Mouse (Mus musculus) brain, adult 2 months (tissue): ENCODE measurements at regions not wholly inside any gene's neighbourhood (a gene's known extent, or its start where the extent isn't known, plus 50 kb on each side); places are given as distances from the start of the nearest gene placed in this dataset.
A peak's percentile ranks its signal among the peaks of the same experiment; 100 is the strongest.
"Not testable (repeated sequence)": the region's sequence is repeated elsewhere in the genome, so short reads cannot be mapped to it uniquely, and the experiment has no call there.

Experiments
- DNase-seq: peaks from one replicate; pipeline ENCODE4 v3.0.0; 2011; ENCODE audit warnings: low read depth, low spot score

DNA sequence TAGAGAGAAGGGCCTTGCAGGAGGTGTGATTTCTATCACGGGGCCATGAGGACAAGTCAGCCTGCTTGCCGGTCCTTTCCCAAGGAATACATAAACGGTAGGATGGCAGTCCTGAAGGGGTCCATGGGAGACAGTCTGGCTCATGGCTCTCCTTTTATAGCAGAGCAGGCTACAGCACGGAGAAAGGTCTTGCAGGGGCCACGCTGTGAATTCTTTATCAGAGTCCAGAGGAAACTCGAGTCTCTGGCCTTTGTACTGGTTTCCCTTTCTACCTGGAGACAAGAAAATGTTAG is 1984.0 kb downstream of the 4930444P10Rik start:
- DNase-seq: no peak

DNA sequence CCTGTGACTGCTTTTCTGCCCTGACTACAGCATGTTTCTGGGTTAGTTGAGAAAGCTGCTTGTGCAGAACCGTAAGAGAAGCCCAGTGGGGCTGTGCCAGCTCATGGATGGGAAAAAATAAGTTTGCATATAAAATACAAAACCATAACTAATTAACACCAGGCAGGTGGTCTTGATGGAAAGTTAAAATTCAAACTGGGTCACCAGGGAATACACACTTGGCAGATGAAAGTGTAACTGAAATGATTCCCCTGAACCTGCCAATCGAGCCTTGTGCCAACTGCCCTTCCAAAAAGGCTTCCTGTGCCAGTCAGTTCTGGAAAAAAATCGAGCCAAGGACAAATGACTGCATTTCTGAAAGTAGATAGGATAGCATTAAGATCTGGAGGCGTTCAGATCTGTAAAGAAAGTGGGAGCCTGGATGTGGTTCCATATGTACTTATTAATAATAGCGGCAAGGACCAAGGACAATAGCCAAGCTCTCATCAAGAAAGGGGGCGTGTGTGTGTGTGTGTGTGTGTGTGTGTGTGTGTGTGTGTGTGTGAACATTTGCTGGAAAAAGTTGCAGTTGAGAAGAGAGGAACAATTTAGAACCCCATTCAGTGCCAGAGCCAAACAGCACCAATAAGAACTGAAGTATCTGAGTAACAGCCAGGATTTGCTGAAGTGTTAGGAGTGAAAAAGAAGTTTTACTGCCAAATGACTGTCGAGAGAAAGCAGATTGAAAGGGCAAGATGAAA is 1984.5 kb downstream of the 4930444P10Rik start:
- peak; percentile 64 for DNase-seq

DNA sequence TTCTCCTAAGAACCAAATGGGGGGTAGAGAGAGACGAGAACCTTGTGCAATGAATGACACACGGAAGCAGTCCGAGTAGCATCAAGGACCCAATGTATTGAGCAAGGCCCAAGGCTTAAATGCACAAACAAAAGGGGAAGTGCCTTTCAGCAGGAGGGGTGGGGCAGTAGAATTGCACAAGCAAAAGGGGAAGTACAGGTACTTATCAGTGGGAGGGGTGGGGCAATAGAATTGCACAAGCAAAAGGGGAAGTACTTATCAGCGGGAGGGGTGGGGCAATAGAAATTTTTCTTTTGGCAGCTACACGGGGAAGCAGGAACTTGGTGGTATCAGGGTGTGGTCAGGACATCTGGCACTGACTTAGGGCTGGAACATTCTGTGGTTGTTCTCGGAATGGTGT is 1987.6 kb downstream of the 4930444P10Rik start:
- DNase-seq: not testable (repeated sequence)

DNA sequence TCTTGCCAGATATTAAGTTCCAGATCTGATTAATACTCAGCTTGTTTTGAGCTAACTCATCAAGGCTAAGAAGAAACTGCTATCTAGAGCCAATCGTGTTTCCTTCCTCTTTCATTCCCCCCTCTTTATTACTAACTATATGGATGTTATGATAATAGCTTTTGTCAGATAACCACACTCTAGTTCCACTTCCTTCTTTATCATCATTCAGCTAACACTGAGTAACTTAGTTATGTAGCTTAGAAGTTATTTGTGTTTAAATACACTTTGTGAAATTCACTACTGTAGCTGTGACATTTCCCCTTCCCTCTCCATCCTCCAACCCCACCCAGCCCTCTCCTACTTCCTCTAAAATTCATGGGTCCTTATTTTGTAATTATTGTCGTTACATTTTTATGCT is 1988.6 kb downstream of the 4930444P10Rik start:
- DNase-seq: no peak

DNA sequence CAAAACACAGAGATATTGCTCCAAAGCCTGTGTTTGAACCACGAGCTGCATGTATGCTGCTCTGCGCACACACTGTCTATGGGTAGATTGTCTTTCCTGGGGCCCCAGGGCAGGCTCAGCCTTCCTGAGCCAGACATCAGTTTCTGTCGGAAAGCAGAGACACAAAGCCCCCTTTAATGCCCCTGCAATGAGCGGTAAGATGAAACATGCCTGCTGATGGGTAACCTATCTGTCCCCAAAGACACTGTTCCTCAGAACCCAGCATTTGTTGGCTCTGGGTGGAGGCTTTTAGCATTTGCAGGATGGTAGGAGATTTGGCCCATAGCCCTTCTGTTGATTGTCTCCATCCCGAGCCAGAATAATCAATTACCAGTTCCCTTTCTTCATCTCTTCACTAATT is 1994.1 kb downstream of the 4930444P10Rik start:
- no peak for DNase-seq

DNA sequence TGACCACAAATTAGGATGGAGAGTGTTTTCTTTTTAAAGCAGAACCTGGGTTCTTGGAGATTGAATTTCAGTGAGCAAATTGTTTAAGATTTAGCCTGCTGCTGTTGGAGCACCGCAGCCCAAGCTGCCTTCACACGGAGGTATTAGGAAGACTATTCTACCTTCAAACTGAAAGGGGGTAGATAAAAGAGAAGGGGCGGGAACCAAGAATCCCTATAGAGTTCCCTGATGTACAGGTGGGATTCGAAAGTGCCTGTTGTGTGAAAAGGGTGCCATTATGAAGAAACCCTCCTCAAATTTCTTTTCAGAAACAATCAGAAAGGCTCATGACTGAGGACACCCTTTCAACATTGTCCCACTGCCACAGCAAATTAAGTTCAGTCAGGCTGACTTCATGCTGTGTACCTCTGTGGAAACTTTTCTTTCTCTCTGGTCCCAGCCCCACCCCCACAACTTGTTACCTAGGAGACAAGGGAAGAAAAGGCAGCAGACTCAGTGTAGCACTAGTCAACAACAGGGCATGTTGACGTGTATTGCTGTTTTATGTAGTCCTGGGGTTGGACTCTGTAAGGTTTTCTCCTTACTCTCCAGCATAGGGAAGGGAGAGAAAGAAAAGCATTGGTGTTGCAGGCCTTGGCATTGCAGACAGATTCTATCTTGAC is 1995.4 kb downstream of the 4930444P10Rik start:
- DNase-seq: no peak

DNA sequence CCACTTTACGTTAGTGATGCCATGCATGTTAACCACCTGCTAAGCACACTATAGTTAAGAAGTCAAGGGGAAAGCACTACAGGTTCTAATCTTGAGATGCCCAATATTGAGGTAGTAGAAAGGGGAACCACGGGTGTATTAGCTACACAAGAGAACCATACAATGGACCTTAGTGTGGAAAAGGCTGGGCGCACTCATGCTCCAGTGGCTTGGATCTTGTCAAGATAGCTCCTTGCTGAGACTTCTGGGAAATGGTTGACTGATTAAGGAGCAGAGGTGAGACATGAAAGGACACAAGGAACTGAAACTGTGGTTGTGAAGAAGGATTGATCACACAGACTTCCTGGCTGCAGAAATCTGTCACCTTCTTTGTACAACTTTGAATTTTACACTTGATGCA is 2028.3 kb downstream of the 4930444P10Rik start:
- no peak for DNase-seq

DNA sequence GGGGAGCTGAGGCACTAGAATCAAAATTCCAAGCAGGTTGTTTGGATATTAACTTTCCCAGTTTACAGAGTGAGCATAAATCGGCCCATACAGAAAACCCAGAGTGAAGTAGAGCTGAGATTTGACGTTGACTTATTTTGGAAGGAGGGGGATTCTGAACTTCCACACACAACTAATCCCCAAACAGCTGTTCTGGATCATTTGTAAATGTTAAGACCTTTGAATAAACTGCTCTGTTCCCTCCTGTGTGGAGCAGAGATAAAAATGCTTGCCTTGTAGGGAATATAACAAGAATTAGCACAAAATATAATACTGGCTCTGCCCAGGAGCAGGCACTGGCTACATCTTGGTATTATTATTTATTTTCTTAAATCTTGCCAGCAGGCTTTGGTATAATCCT is 2057.0 kb downstream of the 4930444P10Rik start:
- no peak for DNase-seq

DNA sequence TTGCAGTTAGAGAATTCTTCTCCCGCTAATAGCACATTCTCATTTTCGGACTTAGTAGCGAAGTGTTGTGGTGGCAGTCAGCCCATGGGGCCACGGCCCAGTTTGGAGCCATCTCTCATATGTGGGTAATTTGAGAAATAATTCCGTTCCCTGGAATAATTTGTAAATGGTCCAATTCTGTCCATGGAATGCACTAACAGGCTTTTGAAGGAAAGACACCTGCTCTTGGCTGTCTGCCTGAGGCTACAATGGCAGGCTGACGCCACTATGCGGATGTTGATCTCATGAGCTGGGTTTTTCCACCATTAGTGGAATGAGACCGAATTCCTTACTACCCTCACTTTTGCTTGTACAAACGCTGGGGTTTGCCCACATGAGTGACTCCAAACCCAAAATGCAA is 2081.6 kb downstream of the 4930444P10Rik start:
- DNase-seq: peak; percentile 30

DNA sequence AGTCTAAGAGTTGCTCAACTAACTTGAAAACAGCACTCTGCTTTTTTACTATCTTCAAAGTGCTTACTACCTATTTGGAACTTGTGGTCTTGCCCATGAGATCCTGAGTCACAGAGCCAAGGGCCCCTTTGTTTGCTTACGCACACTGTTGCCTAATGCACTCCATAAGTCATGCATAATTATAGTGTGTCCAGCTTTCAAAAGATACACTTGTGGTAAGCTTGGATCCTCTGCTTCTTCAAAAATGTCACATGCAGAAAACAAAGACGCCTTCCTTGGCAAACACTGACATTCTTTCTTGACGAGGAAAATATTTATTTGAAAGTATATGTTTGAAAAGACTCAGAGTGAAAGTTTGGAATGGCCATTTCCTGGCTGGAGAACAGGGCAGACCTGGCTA is 2082.3 kb downstream of the 4930444P10Rik start:
- no peak for DNase-seq

DNA sequence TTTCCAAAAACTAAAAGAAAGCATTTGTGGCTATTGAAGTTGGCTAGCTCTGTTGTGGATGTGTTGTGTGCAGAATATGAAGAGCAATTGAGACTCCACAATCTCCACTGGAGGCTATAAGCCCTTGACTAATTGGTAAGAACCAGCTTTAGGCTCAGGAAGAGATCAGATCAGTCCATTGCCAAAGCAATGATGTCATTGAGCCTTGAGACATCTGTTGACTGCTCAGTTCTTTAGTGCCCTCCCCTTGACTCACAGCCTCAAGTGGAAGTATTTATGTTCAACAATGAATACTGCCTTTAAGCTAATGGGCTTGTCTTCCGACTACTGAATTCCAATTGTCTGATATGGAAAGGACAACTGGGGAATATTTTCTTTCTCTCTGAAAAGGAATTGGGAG is 2090.6 kb downstream of the 4930444P10Rik start:
- DNase-seq: no peak

DNA sequence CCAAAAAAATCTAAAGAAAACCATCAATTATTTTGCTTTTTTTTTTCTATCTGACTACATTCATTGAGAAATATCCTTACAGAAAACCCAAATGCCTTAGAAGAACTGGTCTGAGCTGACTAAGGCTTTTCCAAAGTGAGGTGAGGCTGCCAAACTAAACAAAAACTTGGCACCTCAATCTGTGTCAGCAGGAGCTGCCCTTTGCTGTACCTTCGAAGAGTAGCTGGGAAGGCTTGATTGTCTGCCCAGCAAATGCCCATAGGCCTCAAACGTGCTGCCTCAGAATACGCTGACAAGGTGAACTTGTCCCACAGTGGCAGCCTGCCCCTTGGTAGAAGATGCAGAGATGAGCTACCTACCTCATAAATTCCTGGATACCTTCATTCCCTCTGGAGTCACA is 2091.7 kb downstream of the 4930444P10Rik start:
- DNase-seq: peak; percentile 67

DNA sequence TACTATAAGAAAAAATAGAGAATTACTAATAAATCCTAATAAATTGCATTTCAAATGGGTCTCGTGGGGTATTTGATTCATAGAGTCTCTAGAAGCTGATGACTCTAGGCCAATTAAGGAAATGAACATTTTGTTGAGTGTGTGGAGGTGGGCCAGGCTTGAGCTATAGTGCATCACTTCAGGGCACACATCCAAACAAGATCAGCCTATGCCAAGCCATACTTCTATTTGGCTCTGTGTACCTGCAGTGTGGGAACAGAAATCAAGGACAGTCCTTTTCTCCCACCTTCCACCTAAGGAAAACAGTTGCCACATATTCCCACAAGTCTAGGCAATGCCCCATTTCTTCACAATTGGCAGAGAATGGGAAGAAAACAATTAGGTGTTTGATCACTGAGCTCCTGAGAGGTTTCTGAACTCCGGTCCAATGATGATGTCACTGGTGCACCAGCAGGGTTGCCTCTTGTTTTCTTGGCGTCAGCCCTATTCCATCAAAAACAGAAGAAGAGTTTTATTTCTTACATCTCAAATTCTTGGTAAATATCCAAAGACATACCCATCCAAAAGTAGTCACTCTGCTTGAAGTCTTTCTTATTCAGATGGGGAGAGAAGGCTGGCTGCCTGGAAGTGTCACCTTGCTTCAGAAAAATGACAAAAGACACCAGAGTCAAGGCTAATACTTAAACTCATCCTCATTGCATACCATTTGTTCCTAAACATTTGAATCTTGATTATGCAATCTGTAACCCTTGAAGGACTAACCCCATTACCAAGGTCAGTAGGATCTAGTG is 2092.3 kb downstream of the 4930444P10Rik start:
- DNase-seq: peak; percentile 44

DNA sequence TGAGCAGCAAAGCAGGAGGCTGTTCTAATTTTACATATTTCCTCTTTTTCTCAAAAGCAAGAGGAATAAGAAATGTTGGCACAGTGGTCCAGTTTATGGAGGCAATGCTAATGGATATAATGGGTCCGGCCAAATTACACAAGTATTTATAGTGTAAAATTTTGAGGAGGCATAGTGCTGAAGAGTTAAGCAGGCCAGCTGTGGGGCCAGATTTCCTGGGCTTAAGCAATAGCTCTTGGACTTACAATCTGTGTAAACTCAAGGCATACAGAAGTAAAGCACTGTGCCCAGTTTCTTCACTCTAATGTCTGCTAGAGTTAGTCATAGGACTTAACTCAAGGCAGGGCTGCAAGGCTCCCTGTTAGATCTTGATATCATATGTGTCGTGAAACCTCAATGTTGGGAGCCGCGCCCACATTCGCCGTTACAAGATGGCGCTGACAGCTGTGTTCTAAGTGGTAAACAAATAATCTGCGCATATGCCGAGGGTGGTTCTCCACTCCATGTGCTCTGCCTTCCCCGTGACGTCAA is 2094.9 kb downstream of the 4930444P10Rik start:
- DNase-seq: no peak

DNA sequence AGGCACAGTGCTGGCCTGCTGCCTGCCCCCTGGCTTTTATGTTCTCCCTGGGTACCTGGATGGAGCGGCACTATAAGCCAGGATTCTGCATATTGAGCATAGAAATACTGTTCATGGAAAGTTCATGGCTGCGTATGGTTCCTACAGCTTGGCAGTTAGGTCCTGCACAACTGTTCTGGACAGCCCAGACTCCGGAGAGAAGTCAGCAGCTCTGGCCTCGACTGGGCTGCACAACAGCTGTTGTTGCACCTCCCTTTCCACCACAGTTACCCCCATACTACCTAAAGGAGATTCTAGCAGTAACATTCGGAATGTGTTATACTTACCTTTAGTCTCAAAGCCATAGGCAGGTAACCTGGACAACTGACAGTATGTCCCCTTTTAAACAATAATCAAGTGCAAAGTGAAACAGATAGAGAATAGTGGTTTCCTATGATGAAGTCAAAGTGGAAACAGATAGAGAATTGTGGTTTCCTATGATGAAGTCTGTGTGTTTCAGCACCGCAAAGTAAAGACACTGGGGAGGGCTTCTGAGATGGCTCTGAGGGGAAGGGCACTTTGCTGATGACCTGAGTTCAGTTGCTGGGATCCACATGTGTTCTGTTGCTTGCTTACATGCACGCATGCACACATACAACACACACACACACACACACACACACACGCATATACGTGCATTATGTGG is 2099.2 kb downstream of the 4930444P10Rik start:
- no peak for DNase-seq

DNA sequence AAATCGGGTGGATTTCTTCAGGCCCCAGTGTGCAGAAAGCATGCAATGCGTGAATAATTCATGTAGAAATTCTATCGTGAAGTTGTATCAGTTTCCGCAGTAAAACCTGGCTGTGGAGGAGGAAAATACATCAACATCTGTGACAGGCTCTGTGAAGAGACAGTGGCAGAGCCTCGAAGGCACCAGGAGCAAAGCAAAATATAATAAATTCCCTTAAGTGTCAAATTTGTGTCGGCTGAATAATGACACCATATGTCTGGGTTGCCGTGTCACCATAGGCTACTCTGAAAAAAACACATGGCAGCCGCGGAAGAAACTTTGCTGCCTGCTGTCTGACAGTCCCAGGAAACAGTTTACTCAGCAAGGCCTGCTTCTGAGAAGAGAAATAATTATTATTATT is 2100.1 kb downstream of the 4930444P10Rik start:
- DNase-seq: no peak

DNA sequence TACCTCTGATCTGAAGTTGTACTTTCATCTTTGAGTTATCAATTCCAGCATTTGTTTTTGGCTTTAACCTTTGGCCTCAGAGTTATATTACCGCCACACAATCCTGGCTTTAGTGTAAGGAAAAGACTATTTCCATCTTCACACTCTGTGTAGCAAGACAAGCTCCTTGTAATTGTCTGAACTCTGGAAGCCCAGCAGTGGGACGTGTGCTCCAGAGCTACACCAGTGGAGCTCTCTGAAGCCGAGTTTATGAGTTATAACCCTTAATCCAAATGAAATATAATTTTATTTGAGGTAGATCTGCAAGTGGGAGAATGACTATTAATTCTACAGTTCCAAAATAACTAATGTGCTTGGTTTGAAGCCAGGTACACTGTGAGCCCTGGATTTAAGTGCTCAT is 2103.8 kb downstream of the 4930444P10Rik start:
- no peak for DNase-seq

DNA sequence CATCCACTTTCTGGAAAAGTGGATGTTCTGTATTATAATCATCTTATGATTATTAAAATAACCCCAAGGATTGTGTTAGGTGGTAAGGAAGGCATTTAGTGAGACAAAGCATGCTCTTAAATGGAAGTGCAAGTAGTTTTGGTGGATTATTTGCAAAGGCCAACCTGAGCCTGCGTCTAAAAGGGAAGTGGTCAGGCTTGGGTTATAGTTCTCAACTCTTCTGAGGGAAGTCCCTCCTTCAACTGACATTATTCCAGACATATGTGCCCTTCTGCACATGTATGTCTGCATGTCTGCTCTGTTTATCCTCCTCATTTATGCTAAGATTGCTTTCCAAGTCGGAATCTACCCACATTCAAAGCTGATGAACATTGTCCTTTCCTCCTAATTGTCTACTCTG is 2108.3 kb downstream of the 4930444P10Rik start:
- DNase-seq: no peak

DNA sequence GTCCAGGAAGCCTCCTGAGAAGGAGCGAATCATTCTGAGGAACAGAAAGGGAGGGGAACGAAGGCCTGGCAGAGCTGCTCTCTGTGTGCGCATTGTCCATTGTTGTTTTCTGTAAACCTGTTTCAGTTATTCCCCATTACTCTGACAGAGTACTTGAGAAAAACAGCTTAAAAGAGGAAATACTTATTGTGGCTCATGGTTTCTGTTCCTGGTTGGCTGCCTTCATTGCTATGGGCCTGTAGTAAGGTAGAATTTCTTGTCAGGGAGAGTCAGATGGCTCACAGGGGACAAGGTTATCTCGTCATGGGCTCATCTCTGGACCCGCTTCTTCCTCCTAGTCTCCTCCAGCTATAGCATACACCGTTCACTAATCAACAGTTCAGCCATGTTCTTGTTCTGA is 2112.9 kb downstream of the 4930444P10Rik start:
- no peak for DNase-seq

DNA sequence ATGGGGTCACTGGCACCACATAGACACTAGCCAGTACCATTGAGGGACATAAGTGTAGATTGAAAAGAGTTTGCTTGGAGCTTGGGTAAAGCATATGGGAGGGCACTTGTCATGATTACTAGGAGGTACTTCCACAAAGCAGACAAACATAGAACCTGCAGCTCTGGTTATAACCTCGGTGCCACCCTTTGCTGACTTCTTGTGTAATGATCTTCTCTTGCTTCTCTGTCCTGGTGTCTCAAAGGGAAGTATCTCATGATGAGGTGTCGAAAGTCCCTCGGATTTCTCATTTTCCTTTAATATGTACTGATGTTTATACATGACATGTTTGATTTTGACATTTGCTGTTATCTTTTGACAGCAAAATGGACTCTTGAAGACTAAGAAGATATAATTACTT is 2114.5 kb downstream of the 4930444P10Rik start:
- DNase-seq: no peak

DNA sequence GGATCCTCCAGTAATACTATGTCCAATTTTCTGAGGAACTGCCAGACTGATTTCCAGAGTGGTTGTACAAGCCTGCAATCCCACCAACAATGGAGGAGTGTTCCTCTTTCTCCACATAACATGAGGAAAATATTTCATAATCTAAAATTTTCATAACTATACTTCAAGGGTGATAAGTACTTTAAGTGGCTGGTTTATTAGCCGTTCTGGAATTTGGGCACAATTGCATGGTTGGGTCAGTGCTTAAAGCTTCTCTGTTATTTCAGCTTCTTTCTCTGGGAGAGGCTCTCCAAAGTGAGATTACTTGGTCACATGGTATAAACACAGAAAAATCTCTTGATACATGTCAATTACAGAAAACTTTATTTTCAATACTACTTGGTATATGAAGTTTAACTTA is 2115.9 kb downstream of the 4930444P10Rik start:
- DNase-seq: no peak

DNA sequence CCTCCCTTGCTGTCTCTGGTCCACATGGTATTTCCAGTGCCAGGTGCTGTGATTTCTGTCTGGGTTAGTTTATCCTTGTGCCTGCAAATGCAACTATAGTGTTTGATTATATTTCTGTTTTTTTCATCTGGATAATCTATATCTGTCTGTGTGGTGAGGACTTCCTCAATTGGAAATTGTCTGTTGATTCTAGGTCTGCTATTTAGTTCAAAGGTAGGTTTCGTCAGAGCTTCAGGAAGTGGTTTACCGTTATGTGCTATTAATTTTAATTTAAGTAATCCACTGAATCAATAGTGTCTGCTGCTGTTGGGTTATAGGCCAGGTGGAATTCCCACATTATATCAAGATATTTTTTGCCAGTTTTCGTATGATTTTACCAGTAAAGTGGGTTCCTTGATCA is 2143.9 kb downstream of the 4930444P10Rik start:
- no peak for DNase-seq
